Mouse (Mus musculus): ENCODE measurements at regions not wholly inside any gene's neighbourhood (a gene's known extent, or its start where the extent isn't known, plus 50 kb on each side); places are given as distances from the start of the nearest gene placed in this dataset.

- Histone ChIP-seq H3K4me2 (ENCODE audit: low read length) (no peak overlapping the region), H3K9me3 (ENCODE audit: control insufficient read depth, low read length) (no peaks in the 10 kb centered on the region), H3K9ac (ENCODE audit: low read length) (no peak overlapping the region), H3K27ac (ENCODE audit: low read depth) (no peak overlapping the region), H3K4me3 (ENCODE audit: low read depth, low read length) (no peak overlapping the region), H3K27me3 (replicated peaks; ENCODE audit: control insufficient read depth, insufficient read depth, low read length) (no peaks in the 10 kb centered on the region), H3K4me1 (replicated peaks; ENCODE audit: control insufficient read depth, insufficient read depth, low read length) (no peaks in the 10 kb centered on the region), H3K36me3 (ENCODE audit: control insufficient read depth, insufficient read depth, low read length) (no peaks in the 10 kb centered on the region)
- DNase-seq (ENCODE audit: low spot score) = no peak
- no peak for ATAC-seq (replicated peaks; ENCODE audit: low FRiP score, low TSS enrichment, low read depth)
- WGBS = 82% methylated on average over 4 of the region's 4 CpGs
These were observed 402.6 kb upstream of the Slc30a5 start for GRCm38 (mm10) chr13:101235846-101236245.

- no peak overlapping the region for H3K9ac ChIP-seq (ENCODE audit: low read length)
- H3K27ac ChIP-seq (ENCODE audit: low read depth) = no peak overlapping the region
- H3K4me3 ChIP-seq (ENCODE audit: low read depth, low read length) = no peak overlapping the region
- WGBS = 50% methylated on average over 3 of the region's 3 CpGs
- DNase-seq (ENCODE audit: low spot score) (no peak), ATAC-seq (replicated peaks; ENCODE audit: low FRiP score, low TSS enrichment, low read depth) (no peak)
- no peaks in the 10 kb centered on the region for H3K27me3 ChIP-seq (replicated peaks; ENCODE audit: control insufficient read depth, insufficient read depth, low read length)
- no peak overlapping the region for H3K4me2 ChIP-seq (ENCODE audit: low read length)
- no peaks in the 10 kb centered on the region for H3K9me3 ChIP-seq (ENCODE audit: control insufficient read depth, low read length)
- no peaks in the 10 kb centered on the region for H3K4me1 ChIP-seq (replicated peaks; ENCODE audit: control insufficient read depth, insufficient read depth, low read length)
- no peaks in the 10 kb centered on the region for H3K36me3 ChIP-seq (ENCODE audit: control insufficient read depth, insufficient read depth, low read length)
These were observed 401.9 kb upstream of the Slc30a5 start for GRCm38 (mm10) chr13:101235110-101235509.

- H3K4me2 ChIP-seq (ENCODE audit: low read length) = no peak overlapping the region
- H3K27me3 ChIP-seq (replicated peaks; ENCODE audit: control insufficient read depth, insufficient read depth, low read length) = no peaks in the 10 kb centered on the region
- H3K9me3 ChIP-seq (ENCODE audit: control insufficient read depth, low read length) = no peaks in the 10 kb centered on the region
- WGBS = 68% methylated on average over 10 of the region's 10 CpGs
- no peaks in the 10 kb centered on the region for H3K36me3 ChIP-seq (ENCODE audit: control insufficient read depth, insufficient read depth, low read length)
- ATAC-seq (replicated peaks; ENCODE audit: low FRiP score, low TSS enrichment, low read depth) (no peak), DNase-seq (ENCODE audit: low spot score) (no peak)
- H3K9ac ChIP-seq (ENCODE audit: low read length) = no peak overlapping the region
- H3K4me3 ChIP-seq (ENCODE audit: low read depth, low read length) = no peak overlapping the region
- H3K27ac ChIP-seq (ENCODE audit: low read depth) = no peak overlapping the region
- no peaks in the 10 kb centered on the region for H3K4me1 ChIP-seq (replicated peaks; ENCODE audit: control insufficient read depth, insufficient read depth, low read length)
These were observed 401.3 kb upstream of the Slc30a5 start for GRCm38 (mm10) chr13:101234550-101234949.

GRCm38 (mm10) chr13:101233843-101234281 lies 400.6 kb upstream of the Slc30a5 start:
- Histone ChIP-seq H3K9ac (ENCODE audit: low read length) (no peak overlapping the region), H3K4me1 (replicated peaks; ENCODE audit: control insufficient read depth, insufficient read depth, low read length) (no peaks in the 10 kb centered on the region), H3K27me3 (replicated peaks; ENCODE audit: control insufficient read depth, insufficient read depth, low read length) (no peaks in the 10 kb centered on the region), H3K9me3 (ENCODE audit: control insufficient read depth, low read length) (no peaks in the 10 kb centered on the region), H3K36me3 (ENCODE audit: control insufficient read depth, insufficient read depth, low read length) (no peaks in the 10 kb centered on the region), H3K4me2 (ENCODE audit: low read length) (no peak overlapping the region), H3K4me3 (ENCODE audit: low read depth, low read length) (no peak overlapping the region), H3K27ac (ENCODE audit: low read depth) (no peak overlapping the region)
- ATAC-seq (replicated peaks; ENCODE audit: low FRiP score, low TSS enrichment, low read depth) (no peak; the same call in 1 of the 2 replicates), DNase-seq (ENCODE audit: low spot score) (no peak)
- 32% methylated on average over 5 of the region's 5 CpGs for WGBS

- 48% methylated on average over 8 of the region's 8 CpGs for WGBS
- Histone ChIP-seq H3K4me3 (ENCODE audit: low read depth, low read length) (no peak overlapping the region), H3K4me2 (ENCODE audit: low read length) (no peak overlapping the region), H3K9ac (ENCODE audit: low read length) (no peak overlapping the region), H3K9me3 (ENCODE audit: control insufficient read depth, low read length) (no peaks in the 10 kb centered on the region), H3K27me3 (replicated peaks; ENCODE audit: control insufficient read depth, insufficient read depth, low read length) (no peaks in the 10 kb centered on the region), H3K36me3 (ENCODE audit: control insufficient read depth, insufficient read depth, low read length) (no peaks in the 10 kb centered on the region), H3K27ac (ENCODE audit: low read depth) (no peak overlapping the region), H3K4me1 (replicated peaks; ENCODE audit: control insufficient read depth, insufficient read depth, low read length) (no peaks in the 10 kb centered on the region)
- ATAC-seq (replicated peaks; ENCODE audit: low FRiP score, low TSS enrichment, low read depth) (no peak), DNase-seq (ENCODE audit: low spot score) (no peak)
These were observed 400.1 kb upstream of the Slc30a5 start for GRCm38 (mm10) chr13:101233181-101233842.

GRCm38 (mm10) chr13:101229861-101230260 lies 396.6 kb upstream of the Slc30a5 start:
- no peak overlapping the region for H3K4me2 ChIP-seq (ENCODE audit: low read length)
- WGBS = 89% methylated on average over 4 of the region's 4 CpGs

GRCm38 (mm10) chr13:101225366-101225765 lies 392.1 kb upstream of the Slc30a5 start:
- DNase-seq (ENCODE audit: low spot score) (no peak), ATAC-seq (replicated peaks; ENCODE audit: low FRiP score, low TSS enrichment, low read depth) (no peak)
- Histone ChIP-seq H3K27me3 (replicated peaks; ENCODE audit: control insufficient read depth, insufficient read depth, low read length) (no peaks in the 10 kb centered on the region), H3K27ac (ENCODE audit: low read depth) (no peak overlapping the region), H3K36me3 (ENCODE audit: control insufficient read depth, insufficient read depth, low read length) (no peaks in the 10 kb centered on the region), H3K4me3 (ENCODE audit: low read depth, low read length) (no peak overlapping the region), H3K4me2 (ENCODE audit: low read length) (no peak overlapping the region), H3K9me3 (ENCODE audit: control insufficient read depth, low read length) (no peaks in the 10 kb centered on the region), H3K9ac (ENCODE audit: low read length) (no peak overlapping the region), H3K4me1 (replicated peaks; ENCODE audit: control insufficient read depth, insufficient read depth, low read length) (no peaks in the 10 kb centered on the region)
- WGBS = 73% methylated on average over 2 of the region's 2 CpGs

More at GRCm38 (mm10) chr13:101229861-101230260, 396.6 kb upstream of the Slc30a5 start:
- H3K36me3 ChIP-seq (ENCODE audit: control insufficient read depth, insufficient read depth, low read length) = no peaks in the 10 kb centered on the region
- no peak overlapping the region for H3K4me3 ChIP-seq (ENCODE audit: low read depth, low read length)
- ATAC-seq (replicated peaks; ENCODE audit: low FRiP score, low TSS enrichment, low read depth) (no peak), DNase-seq (ENCODE audit: low spot score) (no peak)
- H3K27ac ChIP-seq (ENCODE audit: low read depth) = no peak overlapping the region
- H3K9ac ChIP-seq (ENCODE audit: low read length) = no peak overlapping the region
- H3K27me3 ChIP-seq (replicated peaks; ENCODE audit: control insufficient read depth, insufficient read depth, low read length) = no peaks in the 10 kb centered on the region
- no peaks in the 10 kb centered on the region for H3K4me1 ChIP-seq (replicated peaks; ENCODE audit: control insufficient read depth, insufficient read depth, low read length)
- no peaks in the 10 kb centered on the region for H3K9me3 ChIP-seq (ENCODE audit: control insufficient read depth, low read length)

GRCm38 (mm10) chr13:101221331-101222043 lies 388.3 kb upstream of the Slc30a5 start:
- Histone ChIP-seq H3K9me3 (ENCODE audit: control insufficient read depth, low read length) (no peaks in the 10 kb centered on the region), H3K27ac (ENCODE audit: low read depth) (no peak overlapping the region), H3K4me3 (ENCODE audit: low read depth, low read length) (no peak overlapping the region), H3K36me3 (ENCODE audit: control insufficient read depth, insufficient read depth, low read length) (no peaks in the 10 kb centered on the region), H3K27me3 (replicated peaks; ENCODE audit: control insufficient read depth, insufficient read depth, low read length) (no peaks in the 10 kb centered on the region), H3K4me1 (replicated peaks; ENCODE audit: control insufficient read depth, insufficient read depth, low read length) (no peaks in the 10 kb centered on the region), H3K4me2 (ENCODE audit: low read length) (no peak overlapping the region), H3K9ac (ENCODE audit: low read length) (no peak overlapping the region)
- WGBS = 84% methylated on average over 7 of the region's 7 CpGs
- ATAC-seq (replicated peaks; ENCODE audit: low FRiP score, low TSS enrichment, low read depth) (no peak), DNase-seq (ENCODE audit: low spot score) (no peak)

GRCm38 (mm10) chr13:101219568-101219967 lies 386.3 kb upstream of the Slc30a5 start:
- H3K36me3 ChIP-seq (ENCODE audit: control insufficient read depth, insufficient read depth, low read length) = no peaks in the 10 kb centered on the region
- H3K4me3 ChIP-seq (ENCODE audit: low read depth, low read length) = no peak overlapping the region
- no peaks in the 10 kb centered on the region for H3K9me3 ChIP-seq (ENCODE audit: control insufficient read depth, low read length)
- no peak for DNase-seq (ENCODE audit: low spot score)
- H3K4me1 ChIP-seq (replicated peaks; ENCODE audit: control insufficient read depth, insufficient read depth, low read length) = no peaks in the 10 kb centered on the region
- no peak overlapping the region for H3K4me2 ChIP-seq (ENCODE audit: low read length)
- H3K27ac ChIP-seq (ENCODE audit: low read depth) = no peak overlapping the region
- no peak for ATAC-seq (replicated peaks; ENCODE audit: low FRiP score, low TSS enrichment, low read depth)
- H3K9ac ChIP-seq (ENCODE audit: low read length) = no peak overlapping the region
- 92% methylated on average over 5 of the region's 5 CpGs for WGBS
- no peaks in the 10 kb centered on the region for H3K27me3 ChIP-seq (replicated peaks; ENCODE audit: control insufficient read depth, insufficient read depth, low read length)

Data from intestine, embryonic 14.5 days (tissue).